ENCODE assay signal across 37 mouse cellular contexts in genomic region chr11:98504926-98505325, GRCm38 (mm10). TPM values are rescaled to one million over a fixed set of nuclear protein-coding genes. Genes with fewer than 3 reads are reported as not detected.
"Had no signal": no experiment of that assay in that cellular context is flagged by ENCODE, and none has a peak within 500 bp of the region (broad histone marks: within the 10 kb centered on the region; RNA-seq: fewer than 3 reads in every experiment).

No protein-coding gene starts in this region.

- ATAC-seq: hindbrain, postnatal 0 days; inflammation-experienced regulatory T-cells, adult 6 months; intestine, embryonic 15.5 days; intestine, postnatal 0 days; liver, postnatal 0 days had no signal

- H3K9ac ChIP-seq: heart, embryonic 13.5 days; heart, embryonic 15.5 days; hindbrain, embryonic 12.5 days; hindbrain, embryonic 15.5 days; intestine, embryonic 15.5 days; kidney, embryonic 15.5 days; limb, embryonic 12.5 days; liver, embryonic 13.5 days; liver, embryonic 15.5 days; liver, postnatal 0 days had no signal

- H3K36me3 ChIP-seq: heart, embryonic 13.5 days; heart, embryonic 15.5 days; hindbrain, embryonic 10.5 days; hindbrain, embryonic 12.5 days; hindbrain, embryonic 15.5 days; intestine, embryonic 15.5 days; kidney, embryonic 15.5 days; limb, embryonic 10.5 days; limb, embryonic 12.5 days; liver, embryonic 13.5 days; liver, embryonic 15.5 days had no signal

- H3K4me3 ChIP-seq: heart, adult 2 months; heart, embryonic 13.5 days; heart, embryonic 15.5 days; hindbrain, embryonic 10.5 days; hindbrain, embryonic 12.5 days; hindbrain, embryonic 15.5 days; intestine, embryonic 15.5 days; kidney, embryonic 15.5 days; layer of hippocampus, adult 2 months; left cerebral cortex, adult 2 months; limb, embryonic 10.5 days; limb, embryonic 12.5 days; liver, embryonic 13.5 days; liver, embryonic 15.5 days had no signal

- H3K27me3 ChIP-seq: hindbrain, embryonic 15.5 days; intestine, embryonic 15.5 days; kidney, embryonic 15.5 days; liver, embryonic 15.5 days had no signal

- H3K4me2 ChIP-seq: heart, embryonic 11.5 days; heart, embryonic 13.5 days; heart, embryonic 15.5 days; hindbrain, embryonic 12.5 days; hindbrain, embryonic 15.5 days; intestine, embryonic 15.5 days; kidney, embryonic 15.5 days; limb, embryonic 12.5 days; liver, embryonic 11.5 days; liver, embryonic 13.5 days; liver, embryonic 15.5 days had no signal

- H3K9me3 ChIP-seq: heart, embryonic 13.5 days; heart, embryonic 15.5 days; hindbrain, embryonic 10.5 days; hindbrain, embryonic 12.5 days; hindbrain, embryonic 15.5 days; intestine, embryonic 15.5 days; kidney, embryonic 15.5 days; limb, embryonic 10.5 days; limb, embryonic 12.5 days; liver, embryonic 13.5 days; liver, embryonic 15.5 days had no signal

- H3K27ac ChIP-seq: heart, adult 2 months; heart, embryonic 13.5 days; heart, embryonic 15.5 days; hindbrain, embryonic 10.5 days; hindbrain, embryonic 12.5 days; hindbrain, embryonic 15.5 days; hindbrain, postnatal 0 days; intestine, embryonic 15.5 days; kidney, embryonic 15.5 days; layer of hippocampus, adult 2 months; left cerebral cortex, adult 2 months; limb, embryonic 10.5 days; limb, embryonic 12.5 days; liver, embryonic 13.5 days; liver, embryonic 15.5 days had no signal

- DNase-seq: gastrocnemius, postnatal 10 days; gastrocnemius, postnatal 25 days; heart, adult 2 months; heart, postnatal 4 days; kidney, adult 18-20 months; kidney, adult 9 months; kidney, postnatal 10 days; kidney, postnatal 25 days; kidney, postnatal 4 days; liver; liver, embryonic 13.5 days; liver, postnatal 0 days had no signal

- H3K4me1 ChIP-seq: hindbrain, embryonic 10.5 days; hindbrain, embryonic 12.5 days; hindbrain, embryonic 15.5 days; intestine, embryonic 15.5 days; kidney, embryonic 15.5 days; limb, embryonic 10.5 days; limb, embryonic 12.5 days; liver, embryonic 13.5 days; liver, embryonic 15.5 days had no signal

RNA-seq across cellular contexts. Expression of gene Ikzf3, which starts 40.9 kb away (rescaled TPM):
- total RNA-seq: granulocyte monocyte progenitor cell, adult 5-6 weeks; hindbrain, postnatal 0 days; layer of hippocampus, postnatal 10 days; left cerebral cortex, postnatal 36 days had no signal
- polyA plus RNA-seq: hindbrain, embryonic 12.5 days; hindbrain, embryonic 15.5 days; limb, embryonic 10.5 days had no signal

RNA-seq across cellular contexts. Expression of gene Zpbp2, which starts 46.0 kb away (rescaled TPM):
- total RNA-seq: gastrocnemius, adult 18-20 months; gastrocnemius, postnatal 10 days; gastrocnemius, postnatal 25 days; gastrocnemius, postnatal 4 days; heart, adult 2 months; heart, postnatal 25 days; hindbrain, postnatal 0 days; layer of hippocampus, adult 2 months; layer of hippocampus, postnatal 10 days; layer of hippocampus, postnatal 25 days; left cerebral cortex, adult 2 months; left cerebral cortex, postnatal 14 days had no signal
- polyA plus RNA-seq: heart, adult 2 months; limb, embryonic 12.5 days had no signal

RNA-seq across cellular contexts. Expression of gene Grb7, which starts 58.7 kb away (rescaled TPM):
- total RNA-seq: granulocyte monocyte progenitor cell, adult 5-6 weeks; heart, postnatal 25 days; heart, postnatal 4 days had no signal
